Mouse (Mus musculus): ENCODE measurements around the gene Dnmt3b.

- no peak for TF ChIP-seq POLR2A (IDR thresholded peaks at IDR 0.05; ENCODE audit: control insufficient read depth in 1 of 2, insufficient read depth in 1 of 2, low read depth in 1 of 2, low read length in 2 of 2, poor library complexity in 1 of 2)
- TF ChIP-seq MYC (IDR thresholded peaks at IDR 0.05; ENCODE audit: low read depth, low read length): no peak
- no peak for TF ChIP-seq TCF12 (IDR thresholded peaks at IDR 0.05; ENCODE audit: low read depth, low read length)
- TF ChIP-seq MAZ (IDR thresholded peaks at IDR 0.05; ENCODE audit: low read depth, low read length): no peak
- TF ChIP-seq E2F4 (IDR thresholded peaks at IDR 0.05; ENCODE audit: borderline replicate concordance, low read depth, low read length): no peak
- TF ChIP-seq CTCF (IDR thresholded peaks at IDR 0.05 in 2 of 3, conservative IDR thresholded peaks at IDR 0.05 in 1 of 3; ENCODE audit: control insufficient read depth in 1 of 3, insufficient read depth in 1 of 3, low read depth in 2 of 3, low read length in 3 of 3, poor library complexity in 1 of 3, severe bottlenecking in 1 of 3): no peak
Measured at GRCm38 (mm10) chr2:153660616-153661015, 11.4 kb downstream of the Dnmt3b start.

Measured in MEL (cell line).